Comparison of ENCODE assay signal across 15 mouse cellular contexts in the genomic region with DNA sequence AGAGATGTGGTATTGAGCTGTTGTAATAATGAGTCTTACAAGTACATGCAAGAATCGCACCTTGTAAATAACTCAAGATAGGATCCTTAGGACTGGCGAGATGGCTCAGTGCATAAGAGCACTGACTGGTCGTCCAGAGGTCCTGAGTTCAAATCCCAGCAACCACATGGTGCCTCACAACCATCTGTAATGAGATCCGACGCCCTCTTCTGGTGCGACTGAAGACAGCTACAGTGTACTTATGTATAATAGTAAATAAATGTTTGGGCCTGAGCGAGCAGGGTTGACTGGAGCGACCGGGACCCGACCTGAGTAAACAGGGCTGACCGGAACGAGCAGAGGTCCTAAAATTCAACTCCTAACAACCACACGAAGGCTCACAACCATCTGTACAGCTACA. TPM values are rescaled to one million over a fixed set of nuclear protein-coding genes. Genes with fewer than 3 reads are reported as not detected.
"Had no signal": no experiment of that assay in that cellular context is flagged by ENCODE, and none has a peak within 500 bp of the region (broad histone marks: within the 10 kb centered on the region; RNA-seq: fewer than 3 reads in every experiment).

No protein-coding gene starts in this region.

RNA-seq across cellular contexts. Expression of gene Gm6034, which starts 6.6 kb away (rescaled TPM):
- total RNA-seq: megakaryocyte progenitor cell, adult 5-6 weeks; neutrophil, adult 5-6 weeks had no signal
- polyA plus RNA-seq: liver, embryonic 13.5 days; liver, embryonic 16.5 days; lung, adult 2 months; lung, embryonic 15.5 days; lung, postnatal 0 days; macrophage; midbrain, embryonic 12.5 days; midbrain, embryonic 14.5 days; midbrain, embryonic 16.5 days; myocyte; neural tube, embryonic 12.5 days; neural tube, embryonic 14.5 days; urinary bladder, adult 2 months had no signal

RNA-seq across cellular contexts. Expression of gene Gm11127, which starts 22.0 kb away (rescaled TPM):
- total RNA-seq: megakaryocyte progenitor cell, adult 5-6 weeks; neutrophil, adult 5-6 weeks had no signal
- polyA plus RNA-seq: liver, embryonic 13.5 days; lung, adult 2 months; lung, embryonic 15.5 days; lung, postnatal 0 days; midbrain, embryonic 12.5 days; midbrain, embryonic 14.5 days; midbrain, embryonic 16.5 days; neural tube, embryonic 12.5 days; neural tube, embryonic 14.5 days had no signal
